Mouse (Mus musculus) liver, adult 2 months (tissue): ENCODE measurements at regions not wholly inside any gene's neighbourhood (a gene's known extent, or its start where the extent isn't known, plus 50 kb on each side); places are given as distances from the start of the nearest gene placed in this dataset.

Experiments used
- DNase-seq: peaks from one replicate; pipeline ENCODE4 v3.0.0-alpha.2; 2011; ENCODE audit warnings: low read depth, low spot score; ENCODE audit errors: extremely low read depth
- H3K27ac ChIP-seq: fragments of 200-500 bp; replicated peaks from 2 replicates; pipeline ENCODE4 v1.5.1; 2012; ENCODE audit warnings: low read depth, mild to moderate bottlenecking, control low read depth, inconsistent platforms, low read length; ENCODE audit not compliant: insufficient read depth
- H3K27me3 ChIP-seq: fragments of 200-500 bp; 2 replicates; pipeline ENCODE4 v1.6.1; 2012; ENCODE audit warnings: mild to moderate bottlenecking, moderate library complexity, low read length, inconsistent platforms; ENCODE audit not compliant: control insufficient read depth, insufficient read depth
- H3K36me3 ChIP-seq: fragments of 200-500 bp; 2 replicates; pipeline ENCODE4 v1.6.1; 2012; ENCODE audit warnings: low read length, inconsistent platforms; ENCODE audit not compliant: control insufficient read depth, insufficient read depth
- H3K4me1 ChIP-seq: fragments of 200-500 bp; 2 replicates; pipeline ENCODE4 v1.6.1; 2011; ENCODE audit warnings: low read length; ENCODE audit not compliant: control insufficient read depth, insufficient read depth
- H3K4me3 ChIP-seq: fragments of 200-500 bp; 2 replicates; pipeline ENCODE4 v1.5.1; 2011; ENCODE audit warnings: low read depth, mild to moderate bottlenecking, control low read depth, low read length, moderate library complexity; ENCODE audit not compliant: insufficient read depth
- H3K79me2 ChIP-seq: fragments of 200-500 bp; 2 replicates; pipeline ENCODE4 v1.6.1; 2012; ENCODE audit warnings: inconsistent platforms, mild to moderate bottlenecking, low read length, moderate library complexity; ENCODE audit not compliant: control insufficient read depth, insufficient read depth
- H3K9ac ChIP-seq: fragments of 200-500 bp; 2 replicates; pipeline ENCODE4 v1.6.1; 2012; ENCODE audit warnings: low read depth, mild to moderate bottlenecking, control low read depth, inconsistent platforms, low read length
- CTCF ChIP-seq: fragments of 200-500 bp; IDR thresholded peaks from 2 replicates; pipeline ENCODE4 v1.5.1; 2011; ENCODE audit warnings: low read depth, low read length, control low read depth
- POLR2A ChIP-seq: fragments of 200-500 bp; IDR thresholded peaks from 2 replicates; pipeline ENCODE4 v1.6.1; 2011; ENCODE audit warnings: low read length, control low read depth; ENCODE audit not compliant: insufficient read depth; ENCODE audit errors: extremely low read depth
- WGBS: fragments of 180-500 bp; shearing (Covaris S2); methylation state at CpG from one replicate; pipeline ENCODE4 v1.1.7; 2018; 5-methylcytosine and 5-hydroxymethylcytosine counted together

- Histone ChIP-seq H3K9ac (no peak overlapping the region), H3K27ac (no peak overlapping the region), H3K4me1 (peaks cover 3% of the 10 kb centered on the region; the same call in 1 of the 2 replicates), H3K4me3 (no peak overlapping the region), H3K36me3 (no peaks in the 10 kb centered on the region), H3K79me2 (no peaks in the 10 kb centered on the region), H3K27me3 (no peaks in the 10 kb centered on the region)
- TF ChIP-seq POLR2A (no peak), CTCF (no peak)
- DNase-seq, result no peak
- WGBS, result 100% methylated on average over 1 of the region's 1 CpGs
Observed at GRCm38 (mm10) chr2:45434169-45434568, 317.0 kb upstream of the Zeb2 start.

- DNase-seq, result no peak
Observed at GRCm38 (mm10) chr2:45431366-45431765, 314.2 kb upstream of the Zeb2 start.

GRCm38 (mm10) chr2:45421774-45422173 lies 304.6 kb upstream of the Zeb2 start:
- DNase-seq, result no peak
- Histone ChIP-seq H3K79me2 (no peaks in the 10 kb centered on the region), H3K27me3 (no peaks in the 10 kb centered on the region), H3K9ac (no peak overlapping the region), H3K27ac (no peak overlapping the region), H3K4me1 (no peaks in the 10 kb centered on the region), H3K36me3 (no peaks in the 10 kb centered on the region), H3K4me3 (no peak overlapping the region)
- TF ChIP-seq CTCF (no peak), POLR2A (no peak)
- WGBS, result 94% methylated on average over 1 of the region's 1 CpGs

More at GRCm38 (mm10) chr2:45431366-45431765, 314.2 kb upstream of the Zeb2 start:
- Histone ChIP-seq H3K27ac (no peak overlapping the region), H3K4me3 (no peak overlapping the region), H3K4me1 (peaks cover 3% of the 10 kb centered on the region; the same call in 1 of the 2 replicates), H3K9ac (no peak overlapping the region), H3K79me2 (no peaks in the 10 kb centered on the region), H3K36me3 (no peaks in the 10 kb centered on the region), H3K27me3 (no peaks in the 10 kb centered on the region)
- WGBS, result 84% methylated on average over 4 of the region's 4 CpGs
- TF ChIP-seq POLR2A, result no peak
- no peak for TF ChIP-seq CTCF

GRCm38 (mm10) chr2:45408136-45408535 lies 290.9 kb upstream of the Zeb2 start:
- no peak for TF ChIP-seq CTCF
- no peak for TF ChIP-seq POLR2A
- Histone ChIP-seq H3K4me3 (no peak overlapping the region), H3K27ac (no peak overlapping the region), H3K9ac (no peak overlapping the region), H3K4me1 (no peaks in the 10 kb centered on the region; the same call in 1 of the 2 replicates), H3K36me3 (no peaks in the 10 kb centered on the region), H3K79me2 (no peaks in the 10 kb centered on the region), H3K27me3 (no peaks in the 10 kb centered on the region)
- WGBS, result 93% methylated on average over 8 of the region's 8 CpGs
- no peak for DNase-seq

- H3K36me3 ChIP-seq, result no peaks in the 10 kb centered on the region
- H3K27me3 ChIP-seq, result no peaks in the 10 kb centered on the region
- H3K4me1 ChIP-seq, result no peaks in the 10 kb centered on the region
- no peak overlapping the region for H3K9ac ChIP-seq
- H3K27ac ChIP-seq, result no peak overlapping the region
- H3K79me2 ChIP-seq, result no peaks in the 10 kb centered on the region
- no peak for DNase-seq
- H3K4me3 ChIP-seq, result no peak overlapping the region
- TF ChIP-seq POLR2A, result no peak
- TF ChIP-seq CTCF, result no peak
Observed at GRCm38 (mm10) chr2:45389902-45390492, 272.8 kb upstream of the Zeb2 start.

- no peak for DNase-seq
- Histone ChIP-seq H3K27ac (no peak overlapping the region), H3K27me3 (no peaks in the 10 kb centered on the region), H3K79me2 (no peaks in the 10 kb centered on the region), H3K36me3 (no peaks in the 10 kb centered on the region), H3K4me3 (no peak overlapping the region), H3K9ac (no peak overlapping the region), H3K4me1 (peaks cover 2% of the 10 kb centered on the region; the same call in 1 of the 2 replicates)
- 92% methylated on average over 4 of the region's 4 CpGs for WGBS
- TF ChIP-seq CTCF, result no peak
- no peak for TF ChIP-seq POLR2A
Observed at GRCm38 (mm10) chr2:45371268-45371667, 254.1 kb upstream of the Zeb2 start.
